Mouse (Mus musculus) heart, postnatal 0 days (tissue): Measurements from ENCODE around the gene Pole.

ENCODE experiments used
- CTCF ChIP-seq: IDR thresholded peaks from 2 replicates; pipeline ENCODE4 v1.5.1; 2016; ENCODE audit warnings: antibody characterized with exemption, control low read depth, low read depth
- EP300 ChIP-seq: IDR thresholded peaks from 2 replicates; pipeline ENCODE4 v1.6.1; 2016; ENCODE audit warnings: antibody characterized with exemption, low read depth

DNA sequence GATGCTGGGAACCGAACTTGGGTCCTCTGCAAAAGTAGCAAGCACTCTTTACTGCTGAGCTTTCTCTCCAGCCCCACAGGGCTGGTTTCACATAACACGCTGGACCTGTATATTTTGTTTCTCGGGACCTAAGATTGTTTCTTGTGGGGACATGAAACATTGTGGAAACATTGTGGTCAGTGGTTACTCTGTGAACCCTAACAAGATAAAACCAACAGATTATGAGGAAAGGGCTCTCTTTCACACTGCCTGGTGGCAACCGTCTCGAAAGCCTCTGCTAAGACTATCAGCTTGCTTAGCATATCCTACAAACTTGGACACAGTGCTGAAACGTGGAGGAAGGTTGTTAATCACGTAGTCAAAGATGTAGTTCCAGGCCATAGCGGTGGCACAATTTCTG lies 60.9 kb downstream of the Pole start:
- TF ChIP-seq CTCF (no peak), EP300 (no peak)
